In genomic region chr17:35822564-35822963, GRCm38 (mm10) we compare ENCODE assay signal across 8 mouse cellular contexts. TPM values are rescaled to one million over a fixed set of nuclear protein-coding genes. Genes with fewer than 3 reads are reported as not detected.
DNase-seq lines count a peak whose midpoint lies in the region; ATAC-seq and TF ChIP-seq lines count a peak whose summit lies in the region.

No protein-coding gene starts in this region.

- 0 out of 2 replicates have a peak, but pooled peaks cover 9% of the 10 kb centered on the region for H3K36me3 ChIP-seq in lung, postnatal 0 days (ENCODE audit: insufficient read depth, low read length)
- H3K36me3 ChIP-seq in intestine, embryonic 16.5 days (ENCODE audit: control insufficient read depth, insufficient read depth, low read length) = 0 out of 2 replicates have a peak, but pooled peaks cover 4% of the 10 kb centered on the region
- peaks cover 9% of the 10 kb centered on the region; the same call in 1 of the 2 replicates for H3K36me3 ChIP-seq in neural tube, embryonic 14.5 days (ENCODE audit: control insufficient read depth, insufficient read depth, low read length)

- 0 out of 2 replicates have a peak, but pooled peaks cover 9% of the 10 kb centered on the region for H3K4me1 ChIP-seq in lung, postnatal 0 days (ENCODE audit: insufficient read depth, low read depth, low read length)
- H3K4me1 ChIP-seq in intestine, embryonic 16.5 days (ENCODE audit: control insufficient read depth, insufficient read depth, low read length) = peaks cover 18% of the 10 kb centered on the region
- peaks cover 20% of the 10 kb centered on the region for H3K4me1 ChIP-seq in neural tube, embryonic 14.5 days (ENCODE audit: control insufficient read depth, insufficient read depth, low read length)

- peak overlapping the region; percentile 79 for H3K4me3 ChIP-seq in lung, postnatal 0 days (ENCODE audit: low read depth, low read length)
- peak overlapping the region; percentile 77 for H3K4me3 ChIP-seq in intestine, embryonic 16.5 days (ENCODE audit: low read length)
- H3K4me3 ChIP-seq in neural tube, embryonic 14.5 days (ENCODE audit: low read depth, low read length) = peak overlapping the region; percentile 62

- H3K27ac ChIP-seq in lung, postnatal 0 days (ENCODE audit: low read length) = peak overlapping the region; percentile 95
- peak overlapping the region; percentile 87 for H3K27ac ChIP-seq in intestine, embryonic 16.5 days (ENCODE audit: low read length)
- H3K27ac ChIP-seq in neural tube, embryonic 14.5 days (ENCODE audit: low read depth, low read length) = peak overlapping the region; percentile 75

- no peak for TF ChIP-seq CTCF in lung, postnatal 0 days (IDR thresholded peaks at IDR 0.05)

- TF ChIP-seq EP300 in lung, postnatal 0 days (IDR thresholded peaks at IDR 0.05) = no peak

- ATAC-seq in lung, postnatal 0 days = no peak
- ATAC-seq in intestine, embryonic 16.5 days = peak; percentile 7
- peak; percentile 19 for ATAC-seq in neural tube, embryonic 14.5 days (ENCODE audit: low read depth)
- no peak for ATAC-seq in inflammation-experienced regulatory T-cells, adult 6 months

- WGBS in lung, postnatal 0 days = 1% methylated on average over 11 of the region's 11 CpGs
- WGBS in intestine, embryonic 16.5 days = 5% methylated on average over 11 of the region's 11 CpGs
- 4% methylated on average over 11 of the region's 11 CpGs for WGBS in neural tube, embryonic 14.5 days

- H3K9ac ChIP-seq in lung, postnatal 0 days (replicated peaks; ENCODE audit: low read depth) = peak overlapping the region; percentile 80
- peak overlapping the region; percentile 84 for H3K9ac ChIP-seq in intestine, embryonic 16.5 days (ENCODE audit: low read depth, low read length)
- H3K9ac ChIP-seq in neural tube, embryonic 14.5 days (replicated peaks; ENCODE audit: low read depth, low read length) = peak overlapping the region; percentile 69

- peak overlapping the region; percentile 77 for H3K4me2 ChIP-seq in lung, postnatal 0 days (replicated peaks; ENCODE audit: low read depth, low read length)
- H3K4me2 ChIP-seq in intestine, embryonic 16.5 days (ENCODE audit: low read depth, low read length) = peak overlapping the region; percentile 83
- H3K4me2 ChIP-seq in neural tube, embryonic 14.5 days (ENCODE audit: low read depth, low read length) = peak overlapping the region; percentile 69

- DNase-seq in cerebellum, adult 11-12 months = peak; percentile 46
- DNase-seq in cerebellum, adult 9-10 months = no peak
- no peak for DNase-seq in lung, postnatal 0 days (ENCODE audit: low spot score)
- DNase-seq in lung, adult 18-20 months = no peak
- DNase-seq in ovary, postnatal 14 days (ENCODE audit: low spot score) = no peak

- H3K27me3 ChIP-seq in lung, postnatal 0 days (replicated peaks; ENCODE audit: insufficient read depth, low read length) = no peaks in the 10 kb centered on the region
- H3K27me3 ChIP-seq in intestine, embryonic 16.5 days (replicated peaks; ENCODE audit: control insufficient read depth, insufficient read depth, low read length) = no peaks in the 10 kb centered on the region
- no peaks in the 10 kb centered on the region for H3K27me3 ChIP-seq in neural tube, embryonic 14.5 days (ENCODE audit: control insufficient read depth, insufficient read depth, low read length)

- H3K9me3 ChIP-seq in lung, postnatal 0 days (ENCODE audit: low read length) = no peaks in the 10 kb centered on the region
- no peaks in the 10 kb centered on the region for H3K9me3 ChIP-seq in intestine, embryonic 16.5 days (ENCODE audit: control insufficient read depth, low read length)
- no peaks in the 10 kb centered on the region for H3K9me3 ChIP-seq in neural tube, embryonic 14.5 days (ENCODE audit: control insufficient read depth, low read length)

RNA-seq across cellular contexts. Expression of gene Flot1, which starts 0.5 kb away (rescaled TPM):
- 106 and 117 TPM in 2 replicates for polyA plus RNA-seq in lung, postnatal 0 days (2015; fragmentation: Nextera tagmentation; extraction: Ambion mirVana)
- 56.9 and 58.5 TPM in 2 replicates for polyA plus RNA-seq in intestine, embryonic 16.5 days (2015; fragmentation: Nextera tagmentation; extraction: Ambion mirVana)
- polyA plus RNA-seq in neural tube, embryonic 14.5 days (2014; fragmentation: Nextera tagmentation; extraction: Ambion mirVana) = 100 and 121 TPM in 2 replicates
- polyA plus RNA-seq in inflammation-experienced regulatory T-cells, adult 6 months (2017; shearing (Covaris generic)) = 10 to 100 TPM; 20.5 to 31.1 (median 28.1) TPM

RNA-seq across cellular contexts. Expression of gene Ier3, which starts 1.1 kb away (rescaled TPM):
- 205 and 234 TPM in 2 replicates for polyA plus RNA-seq in lung, postnatal 0 days (2015; fragmentation: Nextera tagmentation; extraction: Ambion mirVana)
- polyA plus RNA-seq in intestine, embryonic 16.5 days (2015; fragmentation: Nextera tagmentation; extraction: Ambion mirVana) = 16.0 and 16.2 TPM in 2 replicates
- 4.2 and 6.9 TPM in 2 replicates for polyA plus RNA-seq in neural tube, embryonic 14.5 days (2014; fragmentation: Nextera tagmentation; extraction: Ambion mirVana)
- polyA plus RNA-seq in inflammation-experienced regulatory T-cells, adult 6 months (2017; shearing (Covaris generic)) = 10 to 100 TPM in 1 of 3 experiments, 1 to 10 TPM in 1, under 1 TPM in 1; 0.54 to 11.8 (median 1.3) TPM

RNA-seq across cellular contexts. Expression of gene Tubb5, which starts 15.5 kb away (rescaled TPM):
- 292 and 298 TPM in 2 replicates for polyA plus RNA-seq in lung, postnatal 0 days (2015; fragmentation: Nextera tagmentation; extraction: Ambion mirVana)
- 559 and 622 TPM in 2 replicates for polyA plus RNA-seq in intestine, embryonic 16.5 days (2015; fragmentation: Nextera tagmentation; extraction: Ambion mirVana)
- 1,611 and 1,626 TPM in 2 replicates for polyA plus RNA-seq in neural tube, embryonic 14.5 days (2014; fragmentation: Nextera tagmentation; extraction: Ambion mirVana)
- polyA plus RNA-seq in inflammation-experienced regulatory T-cells, adult 6 months (2017; shearing (Covaris generic)) = 100 to 1,000 TPM; 404 to 882 (median 514) TPM

RNA-seq across cellular contexts. Expression of gene Mdc1, which starts 18.8 kb away (rescaled TPM):
- polyA plus RNA-seq in lung, postnatal 0 days (2015; fragmentation: Nextera tagmentation; extraction: Ambion mirVana) = 2.8 and 3.1 TPM in 2 replicates
- 10.0 and 11.8 TPM in 2 replicates for polyA plus RNA-seq in intestine, embryonic 16.5 days (2015; fragmentation: Nextera tagmentation; extraction: Ambion mirVana)
- 6.0 and 8.5 TPM in 2 replicates for polyA plus RNA-seq in neural tube, embryonic 14.5 days (2014; fragmentation: Nextera tagmentation; extraction: Ambion mirVana)
- polyA plus RNA-seq in inflammation-experienced regulatory T-cells, adult 6 months (2017; shearing (Covaris generic)) = 10 to 100 TPM in 1 of 3 experiments, 1 to 10 TPM in 2; 6.1 to 10.7 (median 7.1) TPM

RNA-seq across cellular contexts. Expression of gene Nrm, which starts 38.6 kb away (rescaled TPM):
- polyA plus RNA-seq in lung, postnatal 0 days (2015; fragmentation: Nextera tagmentation; extraction: Ambion mirVana) = 21.4 and 22.9 TPM in 2 replicates
- 47.7 and 51.7 TPM in 2 replicates for polyA plus RNA-seq in intestine, embryonic 16.5 days (2015; fragmentation: Nextera tagmentation; extraction: Ambion mirVana)
- 15.7 and 16.9 TPM in 2 replicates for polyA plus RNA-seq in neural tube, embryonic 14.5 days (2014; fragmentation: Nextera tagmentation; extraction: Ambion mirVana)
- 10 to 100 TPM; 25.4 to 64.8 (median 27.4) TPM for polyA plus RNA-seq in inflammation-experienced regulatory T-cells, adult 6 months (2017; shearing (Covaris generic))

Comparison
In these comparisons a context has a peak if more than half of its experiments do, and no peak if none do; other contexts are left out.
1. ATAC-seq: peak in intestine, embryonic 16.5 days (single experiment) and neural tube, embryonic 14.5 days (single experiment); none in lung, postnatal 0 days (single experiment) and inflammation-experienced regulatory T-cells, adult 6 months (single experiment).
2. RNA of gene Ier3, which starts 1.1 kb away (polyA plus RNA-seq): 205 to 234 TPM in lung, postnatal 0 days; 16.0 to 16.2 TPM in intestine, embryonic 16.5 days, 4.2 to 6.9 TPM in neural tube, embryonic 14.5 days and 0.54 to 11.8 TPM in inflammation-experienced regulatory T-cells, adult 6 months; every median in the first group is over 10 times any median in the second.
3. Peak in every context shown above with its lines, with median percentiles within 50 percentile points of each other: H3K27ac ChIP-seq, H3K4me2 ChIP-seq, H3K4me3 ChIP-seq and H3K9ac ChIP-seq.